Mouse (Mus musculus) liver, postnatal 0 days (tissue): Measurements from ENCODE around the gene Tmem59l.
"Not testable (repeated sequence)": the region's sequence is repeated elsewhere in the genome, so short reads cannot be mapped to it uniquely, and the experiment has no call there.

Experiments used
- CTCF ChIP-seq: sonication (generic); IDR thresholded peaks from 2 replicates; pipeline ENCODE4 v1.5.1; 2016; ENCODE audit warnings: antibody characterized with exemption, low read depth
- EP300 ChIP-seq: IDR thresholded peaks from 2 replicates; pipeline ENCODE4 v1.6.1; 2016; ENCODE audit warnings: antibody characterized with exemption, low read depth, mild to moderate bottlenecking

DNA sequence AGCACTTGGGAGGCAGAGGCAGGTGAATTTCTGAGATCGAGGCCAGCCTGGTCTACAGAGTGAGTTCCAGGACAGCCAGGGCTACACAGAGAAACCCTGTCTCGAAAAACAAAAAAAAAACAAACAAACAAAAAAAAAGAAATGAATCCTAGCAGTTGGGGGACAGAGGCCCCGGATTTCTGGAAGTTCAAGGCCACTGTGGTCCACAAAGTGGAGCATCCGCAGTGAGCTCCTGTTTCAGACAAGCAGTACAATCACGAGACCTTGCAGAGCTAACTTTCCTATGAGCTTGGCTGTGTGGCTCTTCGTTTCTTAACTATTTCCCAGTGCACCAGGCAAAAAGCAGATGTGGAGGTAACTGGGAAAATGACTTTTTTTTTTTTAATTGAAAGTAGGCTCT is 24.0 kb upstream of the Tmem59l start:
- TF ChIP-seq EP300, CTCF: not testable (repeated sequence)
